Mouse (Mus musculus): ENCODE data around the gene 4930455H04Rik.
A peak's percentile ranks its signal among the peaks of the same experiment; 100 is the strongest.

The 4930455H04Rik gene

GRCm38 (mm10) chr3:116967967-116968366 lies at the start of gene 4930455H04Rik:
Gene 4930455H04Rik, plus strand, starts transcription at chr3:116968267.
- DNase-seq (ENCODE audit: inconsistent ontology term) = no peak

GRCm38 (mm10) chr3:116921535-116921934 lies 46.5 kb upstream of the 4930455H04Rik start:
- DNase-seq (ENCODE audit: inconsistent ontology term) = no peak

DNA sequence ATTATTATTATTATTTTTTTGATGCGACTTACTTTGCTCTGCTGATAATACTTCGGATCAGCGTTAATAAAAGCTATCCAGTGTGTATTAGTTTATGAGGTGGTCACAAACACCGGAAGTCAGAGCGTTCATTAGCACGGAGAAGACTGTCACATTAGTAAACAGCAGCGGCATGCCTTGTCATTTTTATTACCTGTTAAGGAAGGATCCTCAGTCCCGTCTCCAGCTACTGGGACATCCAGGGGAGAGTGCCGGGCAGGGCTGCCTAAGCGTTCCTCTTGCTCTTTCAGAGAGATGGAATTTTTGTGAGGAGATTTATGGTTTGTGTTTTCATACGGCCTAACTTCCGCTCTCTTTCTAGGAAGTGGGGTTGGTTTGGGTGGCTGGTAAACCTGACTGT lies 45.0 kb upstream of the 4930455H04Rik start:
- no peak for DNase-seq (ENCODE audit: inconsistent ontology term)

- no peak for DNase-seq (ENCODE audit: inconsistent ontology term)
Measured at GRCm38 (mm10) chr3:116928994-116929393, 39.1 kb upstream of the 4930455H04Rik start.

GRCm38 (mm10) chr3:116933158-116933557 lies 34.9 kb upstream of the 4930455H04Rik start:
- no peak for DNase-seq (ENCODE audit: inconsistent ontology term)

DNA sequence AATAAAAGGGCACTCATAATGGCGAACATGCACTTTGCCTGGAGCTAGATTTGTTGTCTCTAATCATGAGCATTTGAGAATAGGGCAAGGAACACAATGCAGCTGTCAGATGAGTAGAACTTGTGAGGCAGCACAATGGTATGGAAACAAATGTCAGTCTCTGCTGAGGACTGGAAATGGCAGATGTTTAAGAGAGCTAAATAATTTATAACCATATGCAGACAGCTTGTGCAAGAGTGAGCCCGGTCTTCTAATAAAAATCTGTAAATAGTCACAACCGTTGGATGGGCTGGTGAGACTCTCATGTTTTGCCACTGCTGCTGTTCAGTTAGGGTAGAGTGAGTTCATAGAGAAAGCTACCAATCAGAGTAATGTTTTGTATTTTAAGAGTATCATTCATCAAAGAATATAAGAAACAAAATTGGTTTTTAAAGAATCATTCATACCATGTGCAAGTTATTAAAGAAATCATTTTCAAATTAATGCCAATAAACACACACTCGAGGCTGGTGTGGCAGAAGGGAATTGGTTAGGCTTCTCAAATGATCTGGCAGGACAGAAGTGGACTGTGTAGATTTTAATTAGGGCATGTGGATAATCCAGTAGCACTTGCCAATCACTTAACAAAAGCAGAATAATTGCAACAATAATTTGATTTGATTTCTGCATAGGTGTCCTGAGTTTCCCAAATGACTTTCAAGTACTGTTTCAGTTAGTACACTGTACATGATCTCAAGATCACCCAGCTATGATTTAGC lies 31.0 kb upstream of the 4930455H04Rik start:
- no peak for DNase-seq (ENCODE audit: inconsistent ontology term)

DNA sequence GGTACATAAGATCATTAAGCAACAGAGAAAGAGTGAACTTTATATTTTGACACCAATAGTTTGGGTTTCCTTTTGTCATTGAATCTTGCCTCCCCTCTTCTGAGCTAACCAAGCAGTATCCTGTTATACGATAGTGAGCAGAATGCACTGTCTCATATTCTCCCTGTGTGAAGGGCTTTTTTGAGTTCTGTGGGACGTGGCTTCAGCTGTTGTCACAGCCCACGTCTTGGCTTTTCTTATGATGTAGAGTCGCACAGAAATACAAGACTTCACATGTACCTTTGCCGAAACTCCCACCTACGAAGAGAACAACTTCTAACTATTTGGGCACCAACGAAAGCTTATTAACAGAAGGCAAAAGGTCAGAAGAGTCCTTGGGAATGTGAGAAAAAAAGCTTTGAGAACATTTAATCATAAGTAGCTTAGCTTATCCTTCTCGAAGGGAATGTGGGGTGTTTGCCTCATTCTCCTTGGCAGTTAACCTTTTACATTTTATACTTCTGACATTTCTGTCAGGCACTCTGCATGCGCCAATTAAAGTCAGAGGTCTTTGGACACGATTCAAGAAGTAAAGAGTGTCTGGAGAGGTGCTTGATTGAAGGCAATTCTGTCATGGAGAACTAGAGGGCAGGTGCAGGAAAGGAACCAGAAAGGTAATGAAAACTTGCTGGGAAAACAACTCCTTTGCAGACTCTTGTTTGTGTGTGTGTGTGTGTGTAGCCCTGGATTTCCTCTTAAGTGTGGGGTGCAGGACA lies 27.1 kb upstream of the 4930455H04Rik start:
- DNase-seq (ENCODE audit: inconsistent ontology term) = no peak

DNA sequence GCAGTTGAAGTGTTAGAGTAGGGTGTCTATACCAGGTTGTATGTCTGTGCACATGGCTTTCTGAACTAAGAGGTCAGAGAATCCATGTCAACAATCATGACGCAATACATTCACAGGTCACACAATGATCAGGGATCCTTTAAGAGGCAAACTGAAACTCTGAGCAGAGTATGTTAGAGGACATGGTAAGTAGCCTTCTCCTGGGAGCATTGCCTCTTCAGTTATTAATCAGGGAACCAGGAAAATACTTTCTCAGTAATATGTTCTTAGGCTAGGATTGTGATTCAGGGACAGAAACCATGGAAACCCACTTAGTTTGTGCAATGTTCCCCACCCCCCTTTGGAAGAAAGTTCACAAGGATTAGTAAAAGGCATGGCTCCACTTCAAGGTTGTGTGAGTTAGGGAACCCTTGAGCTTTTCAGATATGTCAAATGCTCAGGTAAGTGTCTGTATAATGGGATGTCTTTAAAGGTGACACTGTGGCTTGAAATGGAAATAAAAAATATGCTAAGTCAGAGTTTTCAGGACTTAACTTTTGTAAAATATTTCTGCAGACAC lies 26.4 kb upstream of the 4930455H04Rik start:
- no peak for DNase-seq (ENCODE audit: inconsistent ontology term)

DNA sequence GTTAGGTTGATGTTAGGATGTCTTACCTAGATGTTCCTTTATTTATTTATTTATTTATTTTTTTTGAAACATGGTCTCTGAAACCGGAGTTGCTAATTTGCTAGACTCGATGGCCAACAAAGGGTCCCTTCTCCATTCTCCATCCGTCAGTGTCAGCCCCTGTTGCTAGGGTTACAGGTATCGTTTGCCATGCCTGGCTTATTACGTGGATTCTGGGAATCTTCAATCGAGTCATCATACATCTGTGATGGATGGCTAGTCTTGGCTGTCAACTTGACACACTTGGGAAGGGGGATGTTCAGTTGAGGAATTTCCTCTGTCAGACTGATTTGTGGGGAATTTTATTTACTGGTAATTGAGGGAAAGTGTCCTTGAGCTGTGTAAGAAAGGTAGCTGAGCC lies 25.3 kb upstream of the 4930455H04Rik start:
- no peak for DNase-seq (ENCODE audit: inconsistent ontology term)

- DNase-seq (ENCODE audit: inconsistent ontology term) = no peak
Measured at GRCm38 (mm10) chr3:116943422-116943821, 24.6 kb upstream of the 4930455H04Rik start.

- no peak for DNase-seq (ENCODE audit: inconsistent ontology term)
Measured at GRCm38 (mm10) chr3:116946476-116946875, 21.6 kb upstream of the 4930455H04Rik start.

- peak; percentile 93 for DNase-seq (ENCODE audit: inconsistent ontology term)
Measured at GRCm38 (mm10) chr3:116950665-116951115, 17.4 kb upstream of the 4930455H04Rik start.

GRCm38 (mm10) chr3:116951489-116951888 lies 16.6 kb upstream of the 4930455H04Rik start:
- DNase-seq (ENCODE audit: inconsistent ontology term) = no peak

- no peak for DNase-seq (ENCODE audit: inconsistent ontology term)
Measured at GRCm38 (mm10) chr3:116952242-116952899, 15.7 kb upstream of the 4930455H04Rik start.

- DNase-seq (ENCODE audit: inconsistent ontology term) = no peak
Measured at GRCm38 (mm10) chr3:116953366-116953765, 14.7 kb upstream of the 4930455H04Rik start.

GRCm38 (mm10) chr3:116955061-116955460 lies 13.0 kb upstream of the 4930455H04Rik start:
- DNase-seq (ENCODE audit: inconsistent ontology term) = no peak

- no peak for DNase-seq (ENCODE audit: inconsistent ontology term)
Measured at GRCm38 (mm10) chr3:116960414-116960813, 7.7 kb upstream of the 4930455H04Rik start.

GRCm38 (mm10) chr3:116961354-116962142 lies 6.5 kb upstream of the 4930455H04Rik start:
- no peak for DNase-seq (ENCODE audit: inconsistent ontology term)

DNA sequence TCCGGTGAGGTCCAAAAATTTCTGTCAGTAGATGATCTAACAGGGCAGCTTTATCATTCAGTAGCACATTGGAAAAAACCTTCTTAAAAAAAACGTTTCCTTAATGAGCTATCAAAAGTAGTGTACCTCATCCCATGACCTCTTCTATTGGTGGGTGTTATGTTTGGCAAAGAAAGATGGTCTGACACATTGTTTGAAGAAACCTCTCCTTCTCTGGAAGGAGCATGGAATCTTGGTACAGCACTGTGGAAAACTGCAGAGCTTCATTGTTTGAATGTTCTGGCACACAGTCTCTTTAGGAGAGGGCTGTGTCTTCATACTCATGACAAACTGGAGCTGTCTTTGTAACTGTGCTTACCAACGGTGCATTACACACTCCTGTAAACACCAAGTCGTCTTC lies 4.9 kb upstream of the 4930455H04Rik start:
- DNase-seq (ENCODE audit: inconsistent ontology term) = peak; percentile 32

DNA sequence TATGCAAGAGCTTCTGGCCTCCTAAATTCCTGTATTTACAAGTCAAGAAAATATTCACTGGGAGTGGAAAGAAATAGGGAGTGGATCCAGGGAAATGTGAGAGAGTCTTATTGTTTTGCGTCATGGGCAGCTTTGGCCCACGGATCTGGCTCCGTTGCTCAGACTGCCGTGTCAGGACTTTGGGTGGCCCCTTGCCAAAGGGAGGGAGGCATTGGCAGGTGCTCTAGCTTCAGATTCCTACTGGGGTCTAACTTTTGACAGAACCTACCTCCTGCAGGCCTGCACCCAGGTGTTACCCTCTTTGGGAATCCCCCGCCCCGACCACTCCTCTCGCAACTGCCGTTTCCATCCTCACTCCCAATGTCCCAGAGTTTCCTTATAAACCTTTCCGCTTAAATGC lies 3.6 kb upstream of the 4930455H04Rik start:
- no peak for DNase-seq (ENCODE audit: inconsistent ontology term)

DNA sequence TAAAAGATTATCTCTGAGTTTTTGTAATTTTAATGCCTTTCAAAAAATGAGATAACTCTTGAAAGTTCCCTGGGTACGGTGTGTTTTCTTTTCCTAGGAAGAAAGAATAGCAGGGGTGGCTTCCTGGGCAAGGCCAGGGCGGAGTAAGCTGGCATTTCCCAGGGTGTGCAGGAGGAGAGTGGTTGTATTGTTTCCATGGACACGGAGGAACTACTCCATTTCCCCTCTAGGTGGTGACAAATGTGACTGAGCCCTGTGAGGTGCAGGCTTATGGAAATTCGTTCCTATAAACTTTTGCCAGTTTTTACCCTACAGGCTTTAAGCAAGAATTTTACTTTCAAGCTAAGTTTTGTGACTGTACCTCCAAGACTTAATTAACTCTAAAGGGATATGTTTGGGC lies 1.8 kb upstream of the 4930455H04Rik start:
- peak; percentile 34 for DNase-seq (ENCODE audit: inconsistent ontology term)
